Mouse (Mus musculus): Measurements from ENCODE around the gene Cog4. TPM values are rescaled to one million over a fixed set of nuclear protein-coding genes. Genes with fewer than 3 reads are reported as not detected.
A peak's percentile ranks its signal among the peaks of the same experiment; 100 is the strongest.
"Not testable (repeated sequence)": the region's sequence is repeated elsewhere in the genome, so short reads cannot be mapped to it uniquely, and the experiment has no call there.

The Cog4 gene
- polyA plus RNA-seq, 1 experiment from 2014 or later = 77.1 TPM

GRCm38 (mm10) chr8:110843207-110843606 lies 3.2 kb upstream of the Cog4 start:
- WGBS = 89% methylated on average over 5 of the region's 5 CpGs
- Histone ChIP-seq H3K4me2 (no peak overlapping the region), H3K27ac (no peak overlapping the region), H3K36me3 (replicated peaks) (peaks cover 53% of the 10 kb centered on the region), H3K9me3 (no peaks in the 10 kb centered on the region), H3K4me3 (no peak overlapping the region), H3K9ac (no peak overlapping the region), H3K4me1 (peaks cover 31% of the 10 kb centered on the region), H3K27me3 (replicated peaks) (no peaks in the 10 kb centered on the region)
- no peak for ATAC-seq (replicated peaks)

- Histone ChIP-seq H3K36me3 (replicated peaks) (peaks cover 39% of the 10 kb centered on the region), H3K4me3 (0 out of 2 replicates have a peak overlapping the region, but pooled peaks have one; percentile 72), H3K9ac (no peak overlapping the region)
These were observed 1.5 kb upstream of the Cog4 start for GRCm38 (mm10) chr8:110844941-110845340.

DNA sequence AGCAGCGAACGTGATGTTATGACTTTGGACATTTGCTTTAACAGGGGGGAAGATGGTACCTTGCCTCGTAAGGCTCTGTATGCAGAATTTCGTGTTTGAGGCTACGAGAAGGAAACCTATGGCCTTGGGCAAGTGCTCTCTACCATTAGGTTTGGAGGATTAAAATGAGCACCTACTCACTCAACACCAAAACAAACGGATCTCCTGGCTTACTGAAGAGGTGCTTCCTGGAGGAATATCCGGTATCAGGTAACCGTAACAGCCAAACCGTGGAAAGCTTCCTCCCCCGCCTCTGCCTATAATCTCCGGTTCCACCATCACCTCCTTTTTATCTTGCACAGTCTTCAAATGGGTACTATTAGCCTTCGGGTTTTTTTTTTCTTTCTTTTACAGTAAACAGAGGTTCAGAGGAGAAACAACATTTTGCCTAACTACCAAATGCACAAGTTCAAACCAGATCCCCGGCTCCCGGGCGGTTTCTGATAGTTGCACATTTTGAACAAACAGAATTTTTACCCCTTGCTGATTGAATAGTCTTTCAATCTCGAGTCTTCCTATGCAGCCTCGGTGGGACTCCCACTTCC lies 487 bp upstream of the Cog4 start:
- Histone ChIP-seq H3K9me3 (no peaks in the 10 kb centered on the region), H3K36me3 (replicated peaks) (peaks cover 37% of the 10 kb centered on the region), H3K4me2 (peak overlapping the region; percentile 71), H3K4me3 (peak overlapping the region; percentile 72), H3K4me1 (peaks cover 32% of the 10 kb centered on the region), H3K27me3 (replicated peaks) (no peaks in the 10 kb centered on the region), H3K27ac (peak overlapping the region; percentile 84), H3K9ac (peak overlapping the region; percentile 77)
- WGBS = 12% methylated on average over 17 of the region's 17 CpGs
- ATAC-seq (replicated peaks) = no peak

More at GRCm38 (mm10) chr8:110844941-110845340, 1.5 kb upstream of the Cog4 start:
- H3K27me3 ChIP-seq (replicated peaks) = no peaks in the 10 kb centered on the region
- H3K9me3 ChIP-seq = no peaks in the 10 kb centered on the region
- H3K4me2 ChIP-seq = peak overlapping the region; percentile 71
- peaks cover 32% of the 10 kb centered on the region for H3K4me1 ChIP-seq
- WGBS = 78% methylated on average over 3 of the region's 3 CpGs
- ATAC-seq (replicated peaks) = no peak
- H3K27ac ChIP-seq = no peak overlapping the region

DNA sequence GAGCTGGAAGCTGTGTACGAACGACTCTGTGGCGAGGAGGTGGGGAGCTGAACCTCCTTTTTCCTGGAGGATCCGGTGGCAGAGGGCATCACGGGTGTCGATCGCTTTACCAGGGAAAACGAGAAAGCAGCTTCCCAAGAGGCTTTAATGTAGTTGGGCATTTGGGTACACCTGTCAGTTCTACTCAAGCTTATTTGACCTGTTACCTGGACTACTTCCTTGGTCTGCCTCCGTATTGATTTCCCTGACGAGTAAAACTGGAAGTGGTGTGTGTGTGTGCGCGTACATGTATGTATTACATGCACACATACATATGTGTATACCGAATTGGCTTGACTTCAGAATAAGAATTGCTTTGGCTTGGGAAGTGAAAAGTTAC lies 760 bp downstream of the Cog4 start:
- Histone ChIP-seq H3K4me3 (peak overlapping the region; percentile 72), H3K27ac (peak overlapping the region; percentile 84), H3K9me3 (no peaks in the 10 kb centered on the region), H3K4me1 (peaks cover 32% of the 10 kb centered on the region), H3K4me2 (peak overlapping the region; percentile 71), H3K36me3 (replicated peaks) (peaks cover 41% of the 10 kb centered on the region), H3K9ac (peak overlapping the region; percentile 88), H3K27me3 (replicated peaks) (no peaks in the 10 kb centered on the region)
- 0 out of 2 replicates have a peak, but pooled peaks have one; percentile 24 for ATAC-seq (replicated peaks)
- 1% methylated on average over 13 of the region's 13 CpGs for WGBS

DNA sequence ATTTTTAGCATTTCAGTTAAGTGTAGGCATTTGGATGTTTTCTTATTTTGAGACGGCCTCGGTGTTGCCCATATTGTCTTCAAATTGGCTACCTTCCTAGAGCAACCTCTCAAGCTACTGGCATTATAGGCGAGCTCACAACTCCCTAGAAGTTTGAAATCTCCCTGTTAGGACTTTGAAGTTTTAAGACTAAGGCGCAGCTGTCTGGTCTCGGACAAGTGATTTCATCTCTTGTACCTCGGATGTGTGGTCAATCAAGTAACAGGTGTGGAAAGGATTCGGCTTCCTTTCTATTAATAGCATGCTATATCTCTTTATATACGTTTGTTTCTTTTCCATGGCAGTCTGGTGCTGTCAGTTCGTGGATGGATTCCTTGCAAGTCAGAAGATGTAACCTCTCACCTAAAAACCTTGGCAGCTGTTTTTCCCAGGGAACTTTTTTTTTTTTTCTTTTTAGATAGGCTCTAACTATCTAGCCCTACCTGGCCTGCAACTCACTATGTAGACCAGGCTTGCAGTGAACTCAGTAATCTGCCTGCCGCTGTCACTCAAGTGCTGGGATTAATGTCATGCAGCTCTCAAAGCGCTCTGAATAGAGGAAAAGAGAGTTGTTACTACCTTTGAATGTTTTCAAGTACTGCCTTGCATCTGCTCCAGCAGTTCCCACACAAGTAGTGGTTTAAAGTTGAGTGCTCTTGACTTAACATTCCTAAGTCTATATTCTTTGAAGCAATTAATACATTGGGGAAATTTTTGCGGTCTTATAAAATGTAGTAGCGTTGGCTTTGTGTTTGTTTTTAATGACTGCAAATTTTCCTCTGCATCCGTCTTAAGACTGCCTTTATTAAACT lies 1.5 kb downstream of the Cog4 start:
- H3K4me1 ChIP-seq = peaks cover 32% of the 10 kb centered on the region
- 60% methylated on average over 14 of the region's 14 CpGs for WGBS
- no peak overlapping the region for H3K27ac ChIP-seq

GRCm38 (mm10) chr8:110851186-110851585 lies 4.8 kb downstream of the Cog4 start:
- Histone ChIP-seq H3K36me3 (replicated peaks) (peaks cover 53% of the 10 kb centered on the region), H3K9me3 (no peaks in the 10 kb centered on the region), H3K4me2 (no peak overlapping the region), H3K27ac (no peak overlapping the region), H3K9ac (no peak overlapping the region), H3K27me3 (replicated peaks) (no peaks in the 10 kb centered on the region), H3K4me3 (no peak overlapping the region), H3K4me1 (peaks cover 10% of the 10 kb centered on the region)
- 95% methylated on average over 10 of the region's 10 CpGs for WGBS
- ATAC-seq (replicated peaks) = no peak

More for the DNA sequence above, 1.5 kb downstream of the Cog4 start:
- Histone ChIP-seq H3K27me3 (replicated peaks) (no peaks in the 10 kb centered on the region), H3K4me3 (peak overlapping the region; percentile 72), H3K4me2 (peak overlapping the region; percentile 71), H3K9ac (peak overlapping the region; percentile 88; the same call in 1 of the 2 replicates), H3K9me3 (no peaks in the 10 kb centered on the region), H3K36me3 (replicated peaks) (peaks cover 42% of the 10 kb centered on the region)
- ATAC-seq (replicated peaks) = no peak

- H3K9ac ChIP-seq; ATAC-seq (replicated peaks); H3K27me3 ChIP-seq (replicated peaks); H3K4me1 ChIP-seq; H3K4me3 ChIP-seq; H3K9me3 ChIP-seq; H3K27ac ChIP-seq; H3K4me2 ChIP-seq: not testable (repeated sequence)
- WGBS = 99% methylated on average over 4 of the region's 4 CpGs
- peaks cover 79% of the 10 kb centered on the region for H3K36me3 ChIP-seq (replicated peaks)
These were observed 9.7 kb downstream of the Cog4 start for GRCm38 (mm10) chr8:110856073-110856472.

GRCm38 (mm10) chr8:110856760-110857461 lies 10.5 kb downstream of the Cog4 start:
- no peak for ATAC-seq (replicated peaks)
- Histone ChIP-seq H3K4me3 (no peak overlapping the region), H3K9ac (no peak overlapping the region), H3K36me3 (replicated peaks) (peaks cover 74% of the 10 kb centered on the region), H3K27ac (no peak overlapping the region), H3K9me3 (no peaks in the 10 kb centered on the region), H3K4me1 (no peaks in the 10 kb centered on the region), H3K4me2 (no peak overlapping the region), H3K27me3 (replicated peaks) (no peaks in the 10 kb centered on the region)
- WGBS = 90% methylated on average over 5 of the region's 5 CpGs

DNA sequence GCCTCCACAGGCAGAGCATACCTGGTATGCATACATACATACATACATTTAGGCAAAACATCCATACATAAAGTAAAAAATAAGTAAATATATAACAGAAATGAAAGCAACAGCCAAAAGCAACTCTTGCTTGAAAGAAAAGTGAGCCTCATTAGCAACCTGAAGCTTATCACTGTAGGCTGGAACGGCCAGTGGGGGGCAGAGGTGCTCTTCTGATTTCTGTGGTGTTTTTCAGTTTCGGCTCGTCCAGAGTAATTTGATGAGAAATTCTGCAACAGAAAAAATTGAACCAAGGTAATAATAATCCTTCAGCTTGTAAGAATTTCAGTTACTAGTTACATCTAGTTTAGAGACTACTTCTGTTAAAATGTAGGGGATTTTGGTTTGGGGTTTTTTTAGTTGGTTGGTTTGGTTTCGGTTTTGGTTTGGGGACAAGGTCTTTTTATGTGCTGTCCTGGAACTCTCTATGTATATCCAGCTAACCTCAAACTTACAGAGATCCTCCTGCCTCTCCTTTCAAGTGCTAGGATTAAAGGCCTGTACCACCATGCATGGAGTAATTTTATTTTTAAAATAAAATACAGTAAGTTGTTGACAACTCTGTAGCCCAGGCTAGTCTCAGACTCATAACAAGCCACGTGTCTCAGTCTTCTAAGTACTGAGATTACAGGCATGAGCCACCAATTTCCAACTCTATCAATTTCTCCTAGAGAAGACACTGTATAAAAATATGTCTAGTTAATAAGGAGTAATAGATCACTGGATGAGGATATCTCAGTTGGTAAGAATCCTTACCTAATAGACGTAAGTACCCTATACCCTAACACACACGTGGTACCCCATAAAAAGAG lies 13.5 kb downstream of the Cog4 start:
- H3K9ac ChIP-seq = no peak overlapping the region
- WGBS = 85% methylated on average over 7 of the region's 7 CpGs
- H3K4me3 ChIP-seq = no peak overlapping the region
- peaks cover 74% of the 10 kb centered on the region for H3K36me3 ChIP-seq (replicated peaks)
- ATAC-seq (replicated peaks) = no peak
- no peak overlapping the region for H3K27ac ChIP-seq
- no peaks in the 10 kb centered on the region for H3K4me1 ChIP-seq
- no peaks in the 10 kb centered on the region for H3K27me3 ChIP-seq (replicated peaks)
- H3K4me2 ChIP-seq = no peak overlapping the region
- H3K9me3 ChIP-seq = no peaks in the 10 kb centered on the region

DNA sequence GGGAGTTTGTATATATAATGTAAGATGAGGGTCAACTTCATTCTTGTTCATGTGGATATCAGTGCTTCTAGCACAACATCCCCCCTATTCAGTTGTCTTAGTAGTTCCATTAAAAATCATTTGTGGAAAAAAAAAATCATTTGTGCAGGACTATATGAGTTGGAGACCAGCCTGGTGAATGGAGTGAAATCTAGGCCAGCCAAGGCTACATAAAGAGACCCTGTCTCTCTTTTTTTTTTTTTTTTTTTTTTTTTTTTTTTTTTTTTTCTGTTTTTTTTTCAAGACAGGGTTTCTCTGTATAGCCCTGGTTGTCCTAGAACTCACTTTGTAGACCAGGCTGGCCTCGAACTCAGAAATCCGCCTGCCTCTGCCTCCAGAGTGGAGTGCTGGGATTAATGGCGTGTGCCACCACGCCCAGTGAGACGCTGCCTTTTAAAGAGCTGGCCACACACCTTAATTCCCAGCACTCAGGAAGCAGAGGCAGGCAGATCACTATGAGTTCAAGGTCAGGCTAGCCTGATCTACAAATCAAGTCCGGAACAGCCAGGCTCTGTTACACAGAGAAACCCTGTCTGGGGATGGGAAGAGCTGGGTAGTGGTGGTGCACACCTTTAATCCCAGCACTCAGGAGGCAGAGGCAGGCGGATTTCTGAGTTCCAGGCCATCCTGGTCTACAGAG lies 15.1 kb downstream of the Cog4 start:
- not testable (repeated sequence) for H3K9me3 ChIP-seq; H3K9ac ChIP-seq; H3K4me1 ChIP-seq; H3K4me3 ChIP-seq; H3K27me3 ChIP-seq (replicated peaks); H3K4me2 ChIP-seq; ATAC-seq (replicated peaks); H3K27ac ChIP-seq
- H3K36me3 ChIP-seq (replicated peaks) = peaks cover 75% of the 10 kb centered on the region
- WGBS = 98% methylated on average over 7 of the region's 7 CpGs

- Histone ChIP-seq H3K27me3 (replicated peaks) (no peaks in the 10 kb centered on the region), H3K9ac (no peak overlapping the region), H3K27ac (no peak overlapping the region), H3K36me3 (replicated peaks) (peaks cover 71% of the 10 kb centered on the region), H3K4me2 (no peak overlapping the region), H3K4me1 (no peaks in the 10 kb centered on the region), H3K9me3 (no peaks in the 10 kb centered on the region), H3K4me3 (no peak overlapping the region)
- 93% methylated on average over 2 of the region's 2 CpGs for WGBS
- no peak for ATAC-seq (replicated peaks)
These were observed 24.1 kb downstream of the Cog4 start for GRCm38 (mm10) chr8:110870501-110870900.

Data from midbrain, embryonic 15.5 days (tissue).